Comparison of ENCODE assay signal across 8 mouse cellular contexts in genomic region chr7:7136379-7136866, GRCm38 (mm10). TPM values are rescaled to one million over a fixed set of nuclear protein-coding genes. Genes with fewer than 3 reads are reported as not detected.
A peak's percentile ranks its signal among the peaks of the same experiment; 100 is the strongest.
DNase-seq lines count a peak whose midpoint lies in the region; ATAC-seq and TF ChIP-seq lines count a peak whose summit lies in the region.

Gene Zfp773, minus strand, starts transcription at chr7:7136755.

- peaks cover 6% of the 10 kb centered on the region; the same call in 1 of the 2 replicates for H3K36me3 ChIP-seq in E14TG2a.4 (ENCODE audit: insufficient read depth, low read length)
- H3K36me3 ChIP-seq in forebrain, embryonic 12.5 days (replicated peaks): peaks cover 20% of the 10 kb centered on the region
- no peaks in the 10 kb centered on the region for H3K36me3 ChIP-seq in liver, embryonic 15.5 days (replicated peaks)
- H3K36me3 ChIP-seq in neural tube, embryonic 12.5 days: peaks cover 17% of the 10 kb centered on the region
- no peaks in the 10 kb centered on the region for H3K36me3 ChIP-seq in thymus, adult 2 months (ENCODE audit: control insufficient read depth, insufficient read depth, low read length)

- no peak within 1 kb of the TSS for H3K27ac ChIP-seq in brown adipose tissue, adult 24 weeks (replicated peaks; ENCODE audit: low read depth, low read length)
- peak within 1 kb of the TSS; percentile 38; the same call in 1 of the 2 replicates for H3K27ac ChIP-seq in forebrain, embryonic 12.5 days
- H3K27ac ChIP-seq in liver, embryonic 15.5 days (replicated peaks): no peak within 1 kb of the TSS
- H3K27ac ChIP-seq in neural tube, embryonic 12.5 days: no peak within 1 kb of the TSS
- no peak within 1 kb of the TSS for H3K27ac ChIP-seq in thymus, adult 2 months (ENCODE audit: control insufficient read depth, insufficient read depth, low read length)

- TF ChIP-seq CTCF in E14TG2a.4 (conservative IDR thresholded peaks at IDR 0.05; ENCODE audit: low read length): no peak; the same call in 1 of the 2 replicates
- TF ChIP-seq CTCF in thymus, adult 2 months (IDR thresholded peaks at IDR 0.05; ENCODE audit: borderline replicate concordance, control insufficient read depth, extremely low read depth, insufficient read depth, low read length, poor library complexity): no peak

- H3K4me1 ChIP-seq in E14TG2a.4 (replicated peaks; ENCODE audit: low read depth, low read length): peaks cover 38% of the 10 kb centered on the region
- no peaks in the 10 kb centered on the region for H3K4me1 ChIP-seq in brown adipose tissue, adult 24 weeks (ENCODE audit: control insufficient read depth, insufficient read depth, insufficient read length, low read length)
- H3K4me1 ChIP-seq in forebrain, embryonic 12.5 days: peaks cover 12% of the 10 kb centered on the region
- H3K4me1 ChIP-seq in liver, embryonic 15.5 days (replicated peaks): no peaks in the 10 kb centered on the region
- no peaks in the 10 kb centered on the region; the same call in 1 of the 2 replicates for H3K4me1 ChIP-seq in neural tube, embryonic 12.5 days
- no peaks in the 10 kb centered on the region; the same call in 1 of the 2 replicates for H3K4me1 ChIP-seq in thymus, adult 2 months (replicated peaks; ENCODE audit: control insufficient read depth, insufficient read depth, low read length)

- no peak for TF ChIP-seq POLR2A in thymus, adult 2 months (IDR thresholded peaks at IDR 0.05; ENCODE audit: control insufficient read depth, extremely low read depth, insufficient read depth, low read length, poor library complexity)

- H3K9ac ChIP-seq in forebrain, embryonic 12.5 days: peak within 1 kb of the TSS; percentile 67
- H3K9ac ChIP-seq in liver, embryonic 15.5 days: no peak within 1 kb of the TSS
- H3K9ac ChIP-seq in neural tube, embryonic 12.5 days: peak within 1 kb of the TSS; percentile 55

- WGBS in forebrain, embryonic 12.5 days: 6% methylated on average over 16 of the region's 16 CpGs
- WGBS in large intestine, adult 2 months: 2% methylated on average over 16 of the region's 16 CpGs
- 4% methylated on average over 16 of the region's 16 CpGs for whole genome bisulfite sequencing in liver, embryonic 15.5 days (ENCODE audit: insufficient replicate concordance)
- 9% methylated on average over 16 of the region's 16 CpGs for WGBS in neural tube, embryonic 12.5 days
- WGBS in thymus, adult 2 months: 7% methylated on average over 16 of the region's 16 CpGs

- H3K9me3 ChIP-seq in E14TG2a.4 (ENCODE audit: low read length): no peaks in the 10 kb centered on the region
- no peaks in the 10 kb centered on the region for H3K9me3 ChIP-seq in forebrain, embryonic 12.5 days
- H3K9me3 ChIP-seq in liver, embryonic 15.5 days (replicated peaks): no peaks in the 10 kb centered on the region
- no peaks in the 10 kb centered on the region for H3K9me3 ChIP-seq in neural tube, embryonic 12.5 days

- intact Hi-C loops in heart, postnatal 14 days (cut with DNase I): loop anchor here (5.0 kb wide), 1 partner anchor 146 kb away; no protein-coding TSS in a partner anchor

- H3K27me3 ChIP-seq in E14TG2a.4 (ENCODE audit: insufficient read depth, low read length): no peaks in the 10 kb centered on the region; the same call in 1 of the 2 replicates
- H3K27me3 ChIP-seq in forebrain, embryonic 12.5 days: no peaks in the 10 kb centered on the region
- no peaks in the 10 kb centered on the region for H3K27me3 ChIP-seq in liver, embryonic 15.5 days
- no peaks in the 10 kb centered on the region for H3K27me3 ChIP-seq in neural tube, embryonic 12.5 days (replicated peaks)
- H3K27me3 ChIP-seq in thymus, adult 2 months (ENCODE audit: control insufficient read depth, insufficient read depth, low read length): no peaks in the 10 kb centered on the region

- peak within 1 kb of the TSS; percentile 73 for H3K4me3 ChIP-seq in E14TG2a.4 (replicated peaks; ENCODE audit: low read length)
- peak within 1 kb of the TSS; percentile 70 for H3K4me3 ChIP-seq in brown adipose tissue, adult 24 weeks (ENCODE audit: insufficient read depth, low read depth, low read length)
- peak within 1 kb of the TSS; percentile 43 for H3K4me3 ChIP-seq in forebrain, embryonic 12.5 days (replicated peaks)
- peak within 1 kb of the TSS; percentile 46 for H3K4me3 ChIP-seq in liver, embryonic 15.5 days (replicated peaks)
- peak within 1 kb of the TSS; percentile 37 for H3K4me3 ChIP-seq in neural tube, embryonic 12.5 days
- H3K4me3 ChIP-seq in thymus, adult 2 months (ENCODE audit: control insufficient read depth, insufficient read depth, low read length): peak within 1 kb of the TSS; percentile 67

- peak within 1 kb of the TSS; percentile 58 for H3K4me2 ChIP-seq in forebrain, embryonic 12.5 days
- peak within 1 kb of the TSS; percentile 52 for H3K4me2 ChIP-seq in liver, embryonic 15.5 days
- H3K4me2 ChIP-seq in neural tube, embryonic 12.5 days (replicated peaks): peak within 1 kb of the TSS; percentile 58

- peak; percentile 97 for ATAC-seq in forebrain, embryonic 12.5 days (ENCODE audit: low FRiP score)
- peak; percentile 80 for ATAC-seq in liver, embryonic 15.5 days (ENCODE audit: insufficient read depth)
- ATAC-seq in neural tube, embryonic 12.5 days (ENCODE audit: low FRiP score, low read depth): peak; percentile 97

- DNase-seq in heart, postnatal 14 days: peak; percentile 32 to 37
- peak; percentile 48 for DNase-seq in large intestine, adult 2 months (ENCODE audit: low read depth, low spot score)
- peak; percentile 37 for DNase-seq in thymus, adult 2 months

RNA-seq across cellular contexts. Expression of gene Zfp773, which starts in this region (rescaled TPM):
- polyA plus RNA-seq in brown adipose tissue, adult 24 weeks (2012; ENCODE audit: insufficient read depth, insufficient read length, missing spikeins): 0.63 TPM in 1 of 2 replicates, not detected in the other
- polyA plus RNA-seq in forebrain, embryonic 12.5 days (2016; fragmentation: Nextera tagmentation; extraction: Ambion mirVana): 12.3 and 12.8 TPM in 2 replicates
- under 1 TPM; 0.17 to 0.54 TPM for total RNA-seq in heart, postnatal 14 days (2021)
- polyA plus RNA-seq in large intestine, adult 2 months (2012; rRNA removed): 0.30 and 0.55 TPM in 2 replicates
- 0.20 and 0.35 TPM in 2 replicates for polyA plus RNA-seq in liver, embryonic 15.5 days (2015; fragmentation: Nextera tagmentation; extraction: Ambion mirVana)
- polyA plus RNA-seq in neural tube, embryonic 12.5 days (2016; fragmentation: Nextera tagmentation; extraction: Ambion mirVana): 11.1 and 11.6 TPM in 2 replicates
- polyA plus RNA-seq in thymus, adult 2 months (2012; rRNA removed): 1.4 and 1.7 TPM in 2 replicates

Comparison
In these comparisons a context has a peak if more than half of its experiments do, and no peak if none do; other contexts are left out.
1. Peak in DNase-seq in heart, postnatal 14 days; RNA of the gene not detected or under 1 TPM.
2. Peak in DNase-seq in large intestine, adult 2 months; RNA of the gene not detected or under 1 TPM.
3. Peak in ATAC-seq, H3K4me3 ChIP-seq and H3K4me2 ChIP-seq in liver, embryonic 15.5 days; RNA of the gene not detected or under 1 TPM.